Mouse (Mus musculus): ENCODE data around the gene Ano10.

The Ano10 gene

GRCm38 (mm10) chr9:122245471-122245870, 48.8 kb downstream of the Ano10 start:
- DNase-seq (ENCODE audit: low read depth) = no peak

- no peak for DNase-seq (ENCODE audit: low read depth)
These were observed 49.4 kb downstream of the Ano10 start for GRCm38 (mm10) chr9:122244800-122245165.

GRCm38 (mm10) chr9:122244080-122244799, 50.0 kb downstream of the Ano10 start:
- DNase-seq (ENCODE audit: low read depth) = peak; percentile 78

GRCm38 (mm10) chr9:122243297-122243696, 50.9 kb downstream of the Ano10 start:
- DNase-seq (ENCODE audit: low read depth) = no peak

GRCm38 (mm10) chr9:122242856-122243255, 51.4 kb downstream of the Ano10 start:
- DNase-seq (ENCODE audit: low read depth) = no peak

- DNase-seq (ENCODE audit: low read depth) = no peak
These were observed 52.3 kb downstream of the Ano10 start for GRCm38 (mm10) chr9:122241812-122242400.

- peak; percentile 39 for DNase-seq (ENCODE audit: low read depth)
These were observed 53.5 kb downstream of the Ano10 start for GRCm38 (mm10) chr9:122240629-122241199.

GRCm38 (mm10) chr9:122234741-122235140, 59.5 kb downstream of the Ano10 start:
- DNase-seq (ENCODE audit: low read depth) = no peak

- no peak for DNase-seq (ENCODE audit: low read depth)
These were observed 60.3 kb downstream of the Ano10 start for GRCm38 (mm10) chr9:122233972-122234345.

- peak; percentile 74 for DNase-seq (ENCODE audit: low read depth)
These were observed 60.8 kb downstream of the Ano10 start for GRCm38 (mm10) chr9:122233316-122233971.

- no peak for DNase-seq (ENCODE audit: low read depth)
These were observed 61.3 kb downstream of the Ano10 start for GRCm38 (mm10) chr9:122232912-122233311.

- no peak for DNase-seq (ENCODE audit: low read depth)
These were observed 63.5 kb downstream of the Ano10 start for GRCm38 (mm10) chr9:122230701-122231100.

GRCm38 (mm10) chr9:122226419-122226818, 67.8 kb downstream of the Ano10 start:
- DNase-seq (ENCODE audit: low read depth) = peak; percentile 53

GRCm38 (mm10) chr9:122225309-122225708, 68.9 kb downstream of the Ano10 start:
- DNase-seq (ENCODE audit: low read depth) = peak; percentile 79

- no peak for DNase-seq (ENCODE audit: low read depth)
These were observed 71.2 kb downstream of the Ano10 start for GRCm38 (mm10) chr9:122223005-122223404.

GRCm38 (mm10) chr9:122219934-122220333, 74.3 kb downstream of the Ano10 start:
- DNase-seq (ENCODE audit: low read depth) = no peak

- DNase-seq (ENCODE audit: low read depth) = no peak
These were observed 77.2 kb downstream of the Ano10 start for GRCm38 (mm10) chr9:122216945-122217529.

- peak; percentile 21 for DNase-seq (ENCODE audit: low read depth)
These were observed 79.1 kb downstream of the Ano10 start for GRCm38 (mm10) chr9:122215118-122215517.

GRCm38 (mm10) chr9:122208311-122208710, 85.9 kb downstream of the Ano10 start:
- no peak for DNase-seq (ENCODE audit: low read depth)

GRCm38 (mm10) chr9:122205543-122206200, 88.6 kb downstream of the Ano10 start:
- no peak for DNase-seq (ENCODE audit: low read depth)

- peak; percentile 78 for DNase-seq (ENCODE audit: low read depth)
These were observed 89.7 kb downstream of the Ano10 start for GRCm38 (mm10) chr9:122204508-122204907.

- peak; percentile 60 for DNase-seq (ENCODE audit: low read depth)
These were observed 95.0 kb downstream of the Ano10 start for GRCm38 (mm10) chr9:122199253-122199652.

Measured in induced T-regulatory cell, adult 2 months (primary cell).